Mouse (Mus musculus) lung, embryonic 15.5 days (tissue): Measurements from ENCODE around the gene Pecam1. TPM values are rescaled to one million over a fixed set of nuclear protein-coding genes. Genes with fewer than 3 reads are reported as not detected.

ENCODE experiments used
- ATAC-seq: fragments of 200-750 bp; cut with Nextera tagmentation; 2 replicates; pipeline ENCODE4 v1.8.0; 2017; ENCODE audit warnings: moderate number of reproducible peaks, borderline replicate concordance; ENCODE audit not compliant: low FRiP score, low TSS enrichment; ENCODE audit errors: extremely low read depth
- H3K27ac ChIP-seq: fragments of 300-500 bp; sonication (generic); 2 replicates; pipeline ENCODE4 v1.5.1; 2015; ENCODE audit warnings: moderate library complexity, mild to moderate bottlenecking, inconsistent platforms
- H3K27me3 ChIP-seq: fragments of 300-500 bp; sonication (generic); 2 replicates; pipeline ENCODE4 v1.6.1; 2015; ENCODE audit warnings: inconsistent platforms
- H3K36me3 ChIP-seq: fragments of 300-500 bp; sonication (generic); 2 replicates; pipeline ENCODE4 v1.6.1; 2015; ENCODE audit warnings: inconsistent platforms
- H3K4me1 ChIP-seq: fragments of 300-500 bp; sonication (generic); 2 replicates; pipeline ENCODE4 v1.6.1; 2015; ENCODE audit warnings: inconsistent platforms
- H3K4me2 ChIP-seq: fragments of 300-500 bp; sonication (generic); 2 replicates; pipeline ENCODE4 v1.6.1; 2015; ENCODE audit warnings: inconsistent platforms, mild to moderate bottlenecking, moderate library complexity
- H3K4me3 ChIP-seq: fragments of 300-500 bp; sonication (generic); 2 replicates; pipeline ENCODE4 v1.5.1; 2015; ENCODE audit warnings: mild to moderate bottlenecking, inconsistent platforms
- H3K9ac ChIP-seq: fragments of 300-500 bp; sonication (generic); 2 replicates; pipeline ENCODE4 v1.6.1; 2015; ENCODE audit warnings: inconsistent platforms
- H3K9me3 ChIP-seq: fragments of 300-500 bp; sonication (generic); 2 replicates; pipeline ENCODE4 v1.6.1; 2016; ENCODE audit warnings: inconsistent platforms
- WGBS: fragments of 180-500 bp; shearing (Covaris S2); methylation state at CpG from one replicate; pipeline ENCODE4 v1.1.7; 2015; 5-methylcytosine and 5-hydroxymethylcytosine counted together
- polyA plus RNA-seq: library from polyadenylated mRNA; unstranded; fragments of >200 nt; fragmentation: Nextera tagmentation; extraction: Ambion mirVana; gene quantifications from 2 replicates; pipeline ENCODE4 v1.2.1, GENCODE M21; 2015

Pecam1 gene
- polyA plus RNA-seq, 1 experiment from 2014 or later = 117 TPM

- Histone ChIP-seq H3K27me3 (no peaks in the 10 kb centered on the region), H3K4me3 (no peak overlapping the region), H3K9ac (no peak overlapping the region), H3K9me3 (no peaks in the 10 kb centered on the region), H3K36me3 (no peaks in the 10 kb centered on the region), H3K4me2 (no peak overlapping the region), H3K27ac (no peak overlapping the region), H3K4me1 (peaks cover 41% of the 10 kb centered on the region)
- WGBS = 21% methylated on average over 8 of the region's 9 CpGs
- no peak for ATAC-seq
Observed at GRCm38 (mm10) chr11:106669873-106670173, 80.6 kb downstream of the Pecam1 start.

GRCm38 (mm10) chr11:106669102-106669872 is 81.1 kb downstream of the Pecam1 start:
- H3K4me3 ChIP-seq = no peak overlapping the region
- H3K4me2 ChIP-seq = no peak overlapping the region
- no peak for ATAC-seq
- H3K36me3 ChIP-seq = no peaks in the 10 kb centered on the region
- WGBS = 51% methylated on average over 8 of the region's 8 CpGs
- H3K4me1 ChIP-seq = peaks cover 35% of the 10 kb centered on the region
- H3K27me3 ChIP-seq = no peaks in the 10 kb centered on the region
- H3K9ac ChIP-seq = no peak overlapping the region
- H3K27ac ChIP-seq = no peak overlapping the region
- no peaks in the 10 kb centered on the region for H3K9me3 ChIP-seq

GRCm38 (mm10) chr11:106668336-106668735 is 82.1 kb downstream of the Pecam1 start:
- Histone ChIP-seq H3K9me3 (no peaks in the 10 kb centered on the region), H3K36me3 (no peaks in the 10 kb centered on the region), H3K27me3 (no peaks in the 10 kb centered on the region), H3K9ac (no peak overlapping the region), H3K4me2 (no peak overlapping the region), H3K4me1 (peaks cover 30% of the 10 kb centered on the region), H3K27ac (peak overlapping the region; percentile 21; the same call in 1 of the 2 replicates), H3K4me3 (no peak overlapping the region)
- 32% methylated on average over 7 of the region's 7 CpGs for WGBS
- no peak for ATAC-seq

- no peaks in the 10 kb centered on the region for H3K9me3 ChIP-seq
- WGBS = 65% methylated on average over 11 of the region's 11 CpGs
- peak overlapping the region; percentile 21; the same call in 1 of the 2 replicates for H3K27ac ChIP-seq
- H3K9ac ChIP-seq = no peak overlapping the region
- H3K4me3 ChIP-seq = no peak overlapping the region
- H3K4me1 ChIP-seq = peaks cover 34% of the 10 kb centered on the region
- H3K36me3 ChIP-seq = no peaks in the 10 kb centered on the region
- no peak for ATAC-seq
- no peaks in the 10 kb centered on the region for H3K27me3 ChIP-seq
- no peak overlapping the region for H3K4me2 ChIP-seq
Observed at GRCm38 (mm10) chr11:106667855-106668254, 82.6 kb downstream of the Pecam1 start.

GRCm38 (mm10) chr11:106666470-106667107 is 83.8 kb downstream of the Pecam1 start:
- no peaks in the 10 kb centered on the region for H3K36me3 ChIP-seq
- ATAC-seq = no peak
- H3K9ac ChIP-seq = peak overlapping the region; percentile 8; the same call in 1 of the 2 replicates
- H3K4me3 ChIP-seq = no peak overlapping the region
- H3K9me3 ChIP-seq = no peaks in the 10 kb centered on the region
- peaks cover 34% of the 10 kb centered on the region for H3K4me1 ChIP-seq
- H3K27ac ChIP-seq = peak overlapping the region; percentile 21; the same call in 1 of the 2 replicates
- H3K4me2 ChIP-seq = no peak overlapping the region
- 74% methylated on average over 14 of the region's 14 CpGs for WGBS
- H3K27me3 ChIP-seq = no peaks in the 10 kb centered on the region

GRCm38 (mm10) chr11:106665841-106666240 is 84.6 kb downstream of the Pecam1 start:
- H3K4me2 ChIP-seq = no peak overlapping the region
- H3K27ac ChIP-seq = peak overlapping the region; percentile 21; the same call in 1 of the 2 replicates
- no peaks in the 10 kb centered on the region for H3K27me3 ChIP-seq
- H3K36me3 ChIP-seq = no peaks in the 10 kb centered on the region
- H3K4me3 ChIP-seq = no peak overlapping the region
- 75% methylated on average over 2 of the region's 2 CpGs for WGBS
- no peaks in the 10 kb centered on the region for H3K9me3 ChIP-seq
- no peak for ATAC-seq
- H3K4me1 ChIP-seq = peaks cover 35% of the 10 kb centered on the region
- H3K9ac ChIP-seq = no peak overlapping the region

- H3K27me3 ChIP-seq = no peaks in the 10 kb centered on the region
- no peak overlapping the region for H3K27ac ChIP-seq
- H3K9me3 ChIP-seq = no peaks in the 10 kb centered on the region
- H3K4me2 ChIP-seq = no peak overlapping the region
- peaks cover 40% of the 10 kb centered on the region for H3K4me1 ChIP-seq
- no peak overlapping the region for H3K4me3 ChIP-seq
- ATAC-seq = no peak
- WGBS = 77% methylated on average over 4 of the region's 4 CpGs
- H3K36me3 ChIP-seq = no peaks in the 10 kb centered on the region
- no peak overlapping the region for H3K9ac ChIP-seq
Observed at GRCm38 (mm10) chr11:106665328-106665727, 85.1 kb downstream of the Pecam1 start.

- H3K4me3 ChIP-seq = no peak overlapping the region
- H3K27ac ChIP-seq = peak overlapping the region; percentile 70
- no peaks in the 10 kb centered on the region for H3K27me3 ChIP-seq
- H3K9me3 ChIP-seq = no peaks in the 10 kb centered on the region
- no peak overlapping the region for H3K9ac ChIP-seq
- no peak for ATAC-seq
- no peaks in the 10 kb centered on the region for H3K36me3 ChIP-seq
- H3K4me2 ChIP-seq = no peak overlapping the region
- H3K4me1 ChIP-seq = peaks cover 44% of the 10 kb centered on the region
- 69% methylated on average over 8 of the region's 8 CpGs for WGBS
Observed at GRCm38 (mm10) chr11:106664691-106665090, 85.7 kb downstream of the Pecam1 start.

GRCm38 (mm10) chr11:106663838-106664237 is 86.6 kb downstream of the Pecam1 start:
- H3K27me3 ChIP-seq = no peaks in the 10 kb centered on the region
- no peak overlapping the region for H3K4me2 ChIP-seq
- peaks cover 44% of the 10 kb centered on the region for H3K4me1 ChIP-seq
- no peak overlapping the region for H3K9ac ChIP-seq
- no peak overlapping the region for H3K4me3 ChIP-seq
- H3K27ac ChIP-seq = peak overlapping the region; percentile 70
- ATAC-seq = no peak
- H3K36me3 ChIP-seq = no peaks in the 10 kb centered on the region
- 70% methylated on average over 6 of the region's 6 CpGs for WGBS
- H3K9me3 ChIP-seq = no peaks in the 10 kb centered on the region

GRCm38 (mm10) chr11:106662634-106663407 is 87.6 kb downstream of the Pecam1 start:
- Histone ChIP-seq H3K9me3 (no peaks in the 10 kb centered on the region), H3K9ac (no peak overlapping the region), H3K27me3 (no peaks in the 10 kb centered on the region), H3K4me3 (no peak overlapping the region), H3K27ac (peak overlapping the region; percentile 95), H3K4me1 (peaks cover 48% of the 10 kb centered on the region), H3K4me2 (no peak overlapping the region), H3K36me3 (no peaks in the 10 kb centered on the region)
- ATAC-seq = no peak
- WGBS = 82% methylated on average over 10 of the region's 11 CpGs

- WGBS = 67% methylated on average over 13 of the region's 13 CpGs
- H3K27ac ChIP-seq = peak overlapping the region; percentile 95
- peaks cover 49% of the 10 kb centered on the region for H3K4me1 ChIP-seq
- peak; percentile 36 for ATAC-seq
- no peaks in the 10 kb centered on the region for H3K9me3 ChIP-seq
- H3K36me3 ChIP-seq = no peaks in the 10 kb centered on the region
- H3K27me3 ChIP-seq = no peaks in the 10 kb centered on the region
- H3K4me3 ChIP-seq = no peak overlapping the region
- no peak overlapping the region for H3K4me2 ChIP-seq
- H3K9ac ChIP-seq = peak overlapping the region; percentile 18; the same call in 1 of the 2 replicates
Observed at GRCm38 (mm10) chr11:106660453-106661081, 89.9 kb downstream of the Pecam1 start.
